Mouse (Mus musculus) heart, embryonic 16.5 days (tissue): ENCODE results near the gene Prkrip1. TPM values are rescaled to one million over a fixed set of nuclear protein-coding genes. Genes with fewer than 3 reads are reported as not detected.

Source experiments
- ATAC-seq: fragments of 200-750 bp; cut with Nextera tagmentation; replicated peaks from 2 replicates; pipeline ENCODE4 v1.8.0; 2017; ENCODE audit warnings: moderate number of reproducible peaks; ENCODE audit not compliant: insufficient read depth, low FRiP score; ENCODE audit errors: extremely low read depth
- H3K27ac ChIP-seq: fragments of 300-500 bp; sonication (generic); 2 replicates; pipeline ENCODE4 v1.5.1; 2014; ENCODE audit warnings: mild to moderate bottlenecking, low read length, control low read depth, moderate library complexity
- H3K27me3 ChIP-seq: fragments of 300-500 bp; sonication (generic); 2 replicates; pipeline ENCODE4 v1.6.1; 2014; ENCODE audit warnings: low read length, mixed read lengths; ENCODE audit not compliant: control insufficient read depth, insufficient read depth
- H3K36me3 ChIP-seq: fragments of 300-500 bp; sonication (generic); 2 replicates; pipeline ENCODE4 v1.6.1; 2014; ENCODE audit not compliant: control insufficient read depth, insufficient read depth
- H3K4me1 ChIP-seq: fragments of 300-500 bp; sonication (generic); 2 replicates; pipeline ENCODE4 v1.6.1; 2014; ENCODE audit warnings: low read length, mixed read lengths; ENCODE audit not compliant: control insufficient read depth, insufficient read depth
- H3K4me2 ChIP-seq: fragments of 300-500 bp; sonication (generic); 2 replicates; pipeline ENCODE4 v1.6.1; 2014; ENCODE audit warnings: low read depth, mild to moderate bottlenecking, control low read depth, low read length
- H3K4me3 ChIP-seq: fragments of 300-500 bp; sonication (generic); 2 replicates; pipeline ENCODE4 v1.5.1; 2014; ENCODE audit warnings: mild to moderate bottlenecking, control low read depth, low read length
- H3K9ac ChIP-seq: fragments of 300-500 bp; sonication (generic); 2 replicates; pipeline ENCODE4 v1.6.1; 2014; ENCODE audit warnings: low read length, control low read depth
- H3K9me3 ChIP-seq: fragments of 300-500 bp; sonication (generic); replicated peaks from 2 replicates; pipeline ENCODE4 v1.6.1; 2016; ENCODE audit warnings: low read length; ENCODE audit not compliant: control insufficient read depth
- WGBS: fragments of 180-500 bp; shearing (Covaris S2); extraction: QIAGEN DNeasy Blood & Tissue Kit; methylation state at CpG from one replicate; pipeline ENCODE4 v1.1.7; 2014; 5-methylcytosine and 5-hydroxymethylcytosine counted together
- polyA plus RNA-seq: library from polyadenylated mRNA; unstranded; fragments of >200 nt; fragmentation: Nextera tagmentation; extraction: Ambion mirVana; gene quantifications from 2 replicates; pipeline ENCODE4 v1.2.1, GENCODE M21; 2015

The Prkrip1 gene
- polyA plus RNA-seq, 1 experiment from 2014 or later: 37.7 TPM

DNA sequence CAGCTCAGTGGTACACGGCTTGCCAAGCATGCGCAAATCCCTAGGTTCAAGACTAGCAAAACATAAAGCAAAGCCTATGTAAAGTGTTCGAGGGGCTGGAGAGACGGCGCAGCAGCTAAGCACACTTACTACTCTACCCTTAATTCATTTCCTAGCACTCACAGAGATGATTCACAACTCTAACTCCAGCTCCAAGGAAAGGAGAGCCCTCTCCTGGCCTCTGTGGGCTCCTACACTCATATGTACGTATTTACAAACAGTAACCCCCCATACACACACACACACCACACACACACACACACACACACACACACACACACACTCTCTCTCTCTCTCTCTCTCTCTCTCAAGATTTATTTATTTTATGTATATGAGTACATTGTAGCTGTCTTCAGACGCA, 15.0 kb downstream of the Prkrip1 start:
- ATAC-seq: no peak
- Histone ChIP-seq H3K9me3 (no peaks in the 10 kb centered on the region), H3K27ac (no peak overlapping the region), H3K4me2 (no peak overlapping the region), H3K36me3 (peaks cover 30% of the 10 kb centered on the region), H3K9ac (no peak overlapping the region), H3K27me3 (no peaks in the 10 kb centered on the region), H3K4me3 (no peak overlapping the region), H3K4me1 (no peaks in the 10 kb centered on the region)
- 91% methylated on average over 7 of the region's 7 CpGs for WGBS

- H3K9me3 ChIP-seq: no peaks in the 10 kb centered on the region
- no peak overlapping the region for H3K4me3 ChIP-seq
- no peak overlapping the region for H3K9ac ChIP-seq
- WGBS: 85% methylated on average over 4 of the region's 4 CpGs
- no peaks in the 10 kb centered on the region for H3K27me3 ChIP-seq
- H3K36me3 ChIP-seq: peaks cover 28% of the 10 kb centered on the region
- H3K4me1 ChIP-seq: no peaks in the 10 kb centered on the region
- no peak overlapping the region for H3K4me2 ChIP-seq
- ATAC-seq: no peak
- H3K27ac ChIP-seq: no peak overlapping the region
Observed at GRCm38 (mm10) chr5:136182830-136183229, 15.9 kb downstream of the Prkrip1 start.

DNA sequence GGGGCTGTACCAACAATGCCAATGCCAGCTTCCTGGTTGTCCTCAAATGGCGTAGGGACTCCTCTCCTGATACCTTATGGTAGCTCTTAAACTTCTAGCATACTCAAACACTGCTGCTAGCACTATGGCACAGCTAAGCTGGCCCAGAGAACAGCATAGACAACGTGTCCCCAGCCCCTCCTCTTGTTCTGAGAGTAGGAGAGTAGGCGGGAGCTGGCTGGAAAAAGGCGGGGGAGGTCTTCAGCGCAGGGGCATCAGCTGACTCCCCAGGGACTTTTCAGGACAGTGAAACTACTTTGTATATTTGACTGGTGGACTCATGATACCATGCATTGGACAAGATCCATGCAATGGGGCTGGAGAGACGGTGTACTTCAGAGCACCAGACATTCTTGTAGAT, 16.7 kb downstream of the Prkrip1 start:
- no peaks in the 10 kb centered on the region for H3K27me3 ChIP-seq
- peaks cover 28% of the 10 kb centered on the region for H3K36me3 ChIP-seq
- no peak overlapping the region for H3K27ac ChIP-seq
- WGBS: 75% methylated on average over 6 of the region's 6 CpGs
- H3K4me2 ChIP-seq: no peak overlapping the region
- ATAC-seq: no peak
- no peak overlapping the region for H3K4me3 ChIP-seq
- no peaks in the 10 kb centered on the region for H3K4me1 ChIP-seq
- no peak overlapping the region for H3K9ac ChIP-seq
- no peaks in the 10 kb centered on the region for H3K9me3 ChIP-seq

- H3K9me3 ChIP-seq: no peaks in the 10 kb centered on the region
- WGBS: 86% methylated on average over 6 of the region's 6 CpGs
- H3K36me3 ChIP-seq: peaks cover 28% of the 10 kb centered on the region
- no peak for ATAC-seq
- no peak overlapping the region for H3K4me3 ChIP-seq
- H3K27me3 ChIP-seq: no peaks in the 10 kb centered on the region
- H3K4me1 ChIP-seq: no peaks in the 10 kb centered on the region
- no peak overlapping the region for H3K27ac ChIP-seq
- no peak overlapping the region for H3K9ac ChIP-seq
- no peak overlapping the region for H3K4me2 ChIP-seq
Observed at GRCm38 (mm10) chr5:136181197-136181596, 17.6 kb downstream of the Prkrip1 start.

GRCm38 (mm10) chr5:136179594-136179993, 19.2 kb downstream of the Prkrip1 start:
- 78% methylated on average over 5 of the region's 5 CpGs for WGBS
- no peak for ATAC-seq
- peaks cover 26% of the 10 kb centered on the region for H3K36me3 ChIP-seq

DNA sequence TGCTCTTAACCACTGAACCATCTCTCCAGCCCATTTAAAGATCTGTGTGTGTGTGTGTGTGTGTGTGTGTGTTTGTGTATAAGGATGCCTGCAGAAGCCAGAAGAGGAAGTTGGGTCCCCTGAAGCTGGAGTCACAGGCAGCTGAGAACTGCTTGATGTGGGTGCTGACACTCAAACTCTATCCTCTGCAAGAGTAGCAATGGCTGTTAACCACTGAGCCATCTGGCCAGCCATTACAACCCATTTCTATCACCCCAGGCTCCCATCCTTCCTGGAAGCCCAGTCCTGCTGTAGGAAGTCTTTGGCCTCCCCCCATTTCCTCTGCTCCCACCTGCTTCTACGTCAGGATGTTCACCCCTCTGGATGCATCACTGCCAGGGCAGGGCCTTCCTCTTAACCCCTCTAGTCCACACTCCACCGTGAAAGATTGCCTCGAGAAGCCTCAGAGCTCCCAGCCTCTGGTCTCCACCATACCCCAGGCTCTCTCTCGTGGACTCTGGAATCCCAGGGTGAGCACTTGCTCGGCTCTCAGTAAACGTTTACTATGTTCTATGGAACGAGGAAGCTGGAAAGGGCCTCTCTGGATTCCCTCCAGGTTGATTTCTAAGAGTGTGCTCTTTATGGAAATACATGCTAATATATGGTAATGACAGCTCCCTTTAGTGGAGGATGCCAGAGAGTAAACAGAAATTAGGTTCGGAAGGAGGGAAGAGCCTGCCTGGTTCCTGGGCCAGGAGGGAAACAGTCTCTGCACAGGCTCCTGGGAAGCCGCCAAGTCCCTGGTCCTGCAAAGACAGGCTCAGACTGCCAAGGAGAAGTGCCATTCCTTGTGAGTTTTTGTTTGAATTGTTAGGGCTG, 24.9 kb downstream of the Prkrip1 start:
- Histone ChIP-seq H3K4me1 (peaks cover 14% of the 10 kb centered on the region; the same call in 1 of the 2 replicates), H3K27me3 (no peaks in the 10 kb centered on the region), H3K4me3 (no peak overlapping the region), H3K4me2 (no peak overlapping the region), H3K9ac (no peak overlapping the region), H3K36me3 (peaks cover 5% of the 10 kb centered on the region), H3K9me3 (0 out of 2 replicates have a peak, but pooled peaks cover 2% of the 10 kb centered on the region), H3K27ac (peak overlapping the region; percentile 52)
- WGBS: 37% methylated on average over 9 of the region's 9 CpGs
- ATAC-seq: no peak

More at GRCm38 (mm10) chr5:136179594-136179993, 19.2 kb downstream of the Prkrip1 start:
- H3K4me3 ChIP-seq: no peak overlapping the region
- H3K9ac ChIP-seq: no peak overlapping the region
- H3K27ac ChIP-seq: no peak overlapping the region
- no peak overlapping the region for H3K4me2 ChIP-seq
- H3K27me3 ChIP-seq: no peaks in the 10 kb centered on the region
- H3K4me1 ChIP-seq: no peaks in the 10 kb centered on the region
- 0 out of 2 replicates have a peak, but pooled peaks cover 2% of the 10 kb centered on the region for H3K9me3 ChIP-seq

DNA sequence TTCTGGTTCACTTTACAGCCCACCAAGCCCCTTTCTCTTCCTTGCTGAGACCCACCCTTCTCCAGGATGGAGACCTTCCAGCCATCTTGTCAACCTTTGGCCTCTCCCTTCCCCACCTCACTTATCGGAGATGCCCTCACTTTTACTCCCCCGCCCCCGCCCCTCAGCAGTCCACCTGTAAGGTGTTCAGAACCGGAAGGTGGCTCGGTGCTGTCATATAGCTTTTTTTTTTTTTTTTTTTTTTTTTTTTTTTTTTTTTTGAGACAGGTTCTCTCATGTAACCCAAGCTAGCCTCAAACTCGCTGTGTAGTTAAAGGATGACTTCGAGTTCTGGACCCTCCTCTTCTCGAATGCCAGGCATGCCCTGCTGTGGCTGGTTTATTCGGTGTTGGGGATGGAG, 25.8 kb downstream of the Prkrip1 start:
- H3K36me3 ChIP-seq: no peaks in the 10 kb centered on the region; the same call in 1 of the 2 replicates
- 63% methylated on average over 9 of the region's 9 CpGs for WGBS
- ATAC-seq: no peak
- no peak overlapping the region for H3K4me3 ChIP-seq
- no peaks in the 10 kb centered on the region for H3K27me3 ChIP-seq
- no peak overlapping the region for H3K4me2 ChIP-seq
- no peak overlapping the region for H3K9ac ChIP-seq
- no peak overlapping the region for H3K27ac ChIP-seq
- H3K9me3 ChIP-seq: peaks cover 2% of the 10 kb centered on the region; the same call in 1 of the 2 replicates
- peaks cover 14% of the 10 kb centered on the region; the same call in 1 of the 2 replicates for H3K4me1 ChIP-seq

GRCm38 (mm10) chr5:136171363-136172341, 27.1 kb downstream of the Prkrip1 start:
- ATAC-seq: no peak; the same call in 1 of the 2 replicates
- Histone ChIP-seq H3K9ac (peak overlapping the region; percentile 72), H3K36me3 (no peaks in the 10 kb centered on the region; the same call in 1 of the 2 replicates), H3K4me2 (peak overlapping the region; percentile 98), H3K9me3 (peaks cover 2% of the 10 kb centered on the region; the same call in 1 of the 2 replicates), H3K4me1 (peaks cover 14% of the 10 kb centered on the region; the same call in 1 of the 2 replicates), H3K4me3 (peak overlapping the region; percentile 68), H3K27ac (peak overlapping the region; percentile 75), H3K27me3 (no peaks in the 10 kb centered on the region)
- 28% methylated on average over 17 of the region's 17 CpGs for WGBS
